Mouse (Mus musculus) right cerebral cortex, adult 2 months (tissue): ENCODE results near the gene Ak3.

Source experiments
- DNase-seq, 2 experiments: peaks; one replicate each; pipeline ENCODE4 v3.0.0; 2021 to 2022; ENCODE audit warnings: low spot score in 2 of 2

Gene Ak3

DNA sequence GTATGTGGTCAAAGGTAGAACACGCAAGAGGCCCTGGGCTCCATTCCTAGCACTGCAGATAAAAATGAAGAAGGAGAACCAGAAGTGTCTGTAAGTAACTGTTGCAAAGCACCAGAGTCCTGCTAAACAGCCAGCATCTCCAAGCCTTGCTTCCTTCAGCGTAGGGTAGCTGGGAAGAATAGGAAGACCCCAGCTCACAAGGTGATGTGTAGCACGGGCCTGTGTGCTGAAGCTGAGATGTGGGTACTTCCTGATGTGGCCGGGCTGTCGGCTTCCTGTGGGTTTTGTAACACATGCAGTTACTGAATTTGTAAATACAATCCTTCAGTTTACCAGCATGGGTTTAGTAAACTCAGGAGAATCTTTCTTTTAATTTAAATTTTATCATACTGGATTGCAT, 52.4 kb downstream of the Ak3 start:
- DNase-seq, result no peak

- DNase-seq, result peak; percentile 24 to 47
These were observed 52.9 kb downstream of the Ak3 start for GRCm38 (mm10) chr19:28994870-28995269.

GRCm38 (mm10) chr19:28991391-28991790, 56.4 kb downstream of the Ak3 start:
- DNase-seq, result no peak

- DNase-seq, result peak; percentile 35 to 44
These were observed 57.1 kb downstream of the Ak3 start for GRCm38 (mm10) chr19:28990590-28991221.

DNA sequence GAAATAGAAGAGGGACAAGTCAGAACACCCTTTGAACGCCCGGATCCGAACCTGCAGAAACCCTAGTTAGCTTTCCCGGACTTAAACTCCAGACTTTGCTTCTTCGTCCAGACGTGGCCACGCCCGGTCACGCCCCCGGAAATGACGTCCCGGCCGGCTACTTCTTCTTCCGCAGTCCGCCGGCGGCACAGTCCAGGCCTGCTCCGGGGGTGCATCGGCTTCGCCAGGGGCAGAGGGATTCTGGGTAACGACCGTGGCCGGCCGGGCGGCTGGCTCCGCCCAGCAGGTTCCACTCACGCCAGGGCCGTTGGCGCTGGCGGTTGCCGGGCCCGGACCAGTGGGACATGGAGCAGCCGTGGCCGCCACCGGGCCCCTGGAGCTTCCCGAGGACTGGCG, 57.6 kb downstream of the Ak3 start, which contains the start of gene Cdc37l1:
TSS of gene Cdc37l1 (plus strand) at position 159 of the 396 bp plus-strand sequence.
- peak; percentile 97 to 99 for DNase-seq

DNA sequence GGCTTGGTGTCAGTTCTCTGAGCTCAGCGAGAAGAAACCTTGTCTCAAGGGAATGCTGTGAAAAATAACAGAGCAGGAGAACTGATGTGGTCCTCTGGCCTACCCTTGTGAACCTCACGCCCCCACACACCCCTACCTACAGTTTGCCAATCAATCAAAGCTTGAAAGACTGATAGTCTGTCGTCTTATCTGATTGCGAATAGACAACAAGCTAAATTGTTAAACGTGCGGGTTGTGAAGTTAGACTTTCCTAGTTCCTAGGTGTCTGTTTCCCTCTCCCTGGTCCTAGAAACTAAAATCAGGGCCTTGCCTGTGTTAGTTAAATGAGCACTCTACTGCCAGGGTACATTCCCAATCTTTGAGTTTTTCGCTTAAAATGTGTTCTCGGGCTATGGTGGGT, 58.2 kb downstream of the Ak3 start:
- no peak for DNase-seq

GRCm38 (mm10) chr19:28982617-28983016, 65.1 kb downstream of the Ak3 start:
- no peak for DNase-seq

DNA sequence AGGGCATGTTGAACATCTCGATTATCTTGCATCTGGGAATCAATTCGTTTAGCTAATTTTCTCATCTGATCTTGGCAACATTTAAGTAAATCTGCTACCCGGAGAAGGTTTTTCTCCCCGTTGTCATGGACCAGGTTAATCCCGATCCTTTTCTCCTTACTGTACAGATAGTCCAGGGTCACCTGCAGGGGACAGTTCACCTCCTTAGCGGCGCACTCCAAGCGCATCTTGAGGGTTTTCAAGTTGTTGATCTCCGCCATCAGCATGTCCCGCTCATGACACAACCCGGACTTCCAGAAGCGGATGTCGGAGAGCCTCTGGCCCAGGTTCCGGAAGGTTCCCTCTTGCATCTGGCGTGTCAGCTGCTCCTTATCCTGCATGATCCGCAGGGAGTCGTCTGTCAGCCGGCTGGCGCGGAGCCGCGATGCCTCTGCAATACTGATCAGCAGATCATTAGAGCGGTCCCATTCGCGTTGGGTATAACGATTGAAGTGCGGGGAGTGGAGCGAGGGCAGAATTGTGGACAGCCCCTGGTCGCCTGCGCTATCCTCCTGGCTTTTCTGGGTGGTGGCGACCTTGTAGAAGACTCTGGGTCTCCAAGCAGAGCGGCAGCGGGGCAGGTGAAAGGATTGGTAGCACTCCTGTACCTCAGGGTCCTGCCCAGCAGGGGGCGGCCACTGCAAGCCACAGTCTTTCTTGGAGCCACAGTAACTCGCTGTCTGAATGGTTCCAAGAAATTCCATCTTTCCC, 72.7 kb downstream of the Ak3 start:
- peak; percentile 88 to 92 for DNase-seq
